Mouse (Mus musculus) thymus, postnatal 36 days (tissue): ENCODE results near the gene Has3.
"Not testable (repeated sequence)": the region's sequence is repeated elsewhere in the genome, so short reads cannot be mapped to it uniquely, and the experiment has no call there.

Experiments used
- DNase-seq, 2 experiments: peaks; one replicate each; pipeline ENCODE4 v3.0.0; 2022; ENCODE audit warnings: mixed read lengths in 2 of 2

Gene Has3

DNA sequence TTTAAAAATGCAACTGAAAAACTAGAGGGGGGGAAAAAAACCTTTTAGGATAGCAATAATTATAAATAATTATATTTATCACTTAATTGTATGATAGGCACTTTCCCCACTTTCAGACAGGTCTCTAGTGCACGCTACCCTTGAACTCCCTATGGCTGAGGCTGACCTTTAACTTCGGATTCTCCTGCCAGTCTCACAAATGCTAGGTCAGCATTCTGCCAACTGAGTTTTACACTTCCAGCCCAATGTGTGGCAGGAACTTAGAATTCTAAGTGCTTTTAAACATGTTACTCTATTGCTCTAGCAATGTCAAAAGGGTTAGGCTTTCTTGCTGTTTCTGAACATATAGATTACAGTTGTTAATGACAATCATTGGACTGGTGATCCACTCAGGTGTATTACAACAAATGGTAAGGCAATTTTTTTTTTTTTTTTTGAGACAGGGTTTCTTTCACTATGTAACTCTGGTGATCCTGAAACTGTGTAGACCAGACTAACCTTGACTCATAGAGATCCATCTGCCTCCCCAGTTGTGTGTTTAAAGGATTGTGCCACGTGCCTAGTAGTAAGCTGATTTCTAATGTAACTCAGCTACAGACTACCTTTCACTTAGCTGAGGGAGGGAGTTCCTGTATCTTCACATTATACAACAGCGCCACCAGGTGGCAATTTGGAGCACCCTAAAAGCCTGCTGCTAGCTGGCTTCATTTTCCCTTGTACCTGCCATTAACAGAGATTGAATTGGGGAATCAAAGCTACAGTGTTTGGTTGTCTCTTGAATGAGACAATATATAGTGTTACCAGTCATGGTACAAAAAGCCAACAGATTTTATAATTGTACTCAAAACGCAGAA, 17.5 kb downstream of the Has3 start:
- DNase-seq, result peak; percentile 62 to 66

DNA sequence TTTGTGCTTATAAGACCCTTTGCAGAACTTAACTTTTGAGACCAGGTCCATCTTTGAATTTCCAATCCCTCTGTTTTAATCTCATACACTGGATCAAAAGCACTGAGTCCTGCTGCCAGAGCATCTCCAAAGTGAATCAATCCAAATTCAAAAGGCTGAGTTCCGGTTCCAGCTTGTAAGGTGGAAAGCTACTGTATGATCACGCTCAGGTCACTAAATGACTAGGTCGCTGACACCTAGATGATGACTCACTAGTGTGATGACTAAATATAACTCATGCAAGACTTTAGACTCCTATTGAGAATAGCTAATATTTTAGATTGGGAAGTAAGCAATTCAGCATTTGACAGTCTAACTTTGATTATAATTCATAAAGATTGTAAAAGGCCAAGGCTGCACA, 18.8 kb downstream of the Has3 start:
- DNase-seq, result no peak

DNA sequence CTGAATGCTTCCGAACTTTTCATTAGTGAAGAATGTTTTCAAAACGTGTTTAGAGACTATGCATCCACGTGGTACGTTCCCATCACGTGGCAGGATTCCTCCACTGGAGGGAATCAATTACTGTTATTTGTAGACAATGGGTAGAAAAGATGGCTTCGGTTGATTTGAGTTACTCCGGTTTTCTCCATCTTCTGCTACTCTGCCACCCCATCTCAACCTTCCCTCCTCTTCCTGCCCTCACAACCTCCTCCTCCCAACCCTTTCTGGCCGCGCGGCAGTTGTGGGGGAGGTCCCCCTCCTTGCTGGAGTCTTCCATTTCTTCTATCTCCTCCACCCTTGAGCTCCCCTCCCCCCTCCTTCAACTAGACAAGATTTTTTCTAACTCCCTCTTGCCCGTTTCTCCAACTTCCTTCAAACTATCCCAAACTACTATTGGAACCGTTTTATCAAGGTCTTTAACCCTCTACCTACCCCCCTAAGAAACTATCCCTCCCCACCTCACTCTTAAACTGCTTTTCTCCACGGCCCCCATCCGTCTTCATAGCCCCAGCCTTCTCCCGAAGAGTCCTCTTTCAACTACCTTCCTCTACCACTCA, 22.3 kb downstream of the Has3 start:
- peak; percentile 45 to 70 for DNase-seq

DNA sequence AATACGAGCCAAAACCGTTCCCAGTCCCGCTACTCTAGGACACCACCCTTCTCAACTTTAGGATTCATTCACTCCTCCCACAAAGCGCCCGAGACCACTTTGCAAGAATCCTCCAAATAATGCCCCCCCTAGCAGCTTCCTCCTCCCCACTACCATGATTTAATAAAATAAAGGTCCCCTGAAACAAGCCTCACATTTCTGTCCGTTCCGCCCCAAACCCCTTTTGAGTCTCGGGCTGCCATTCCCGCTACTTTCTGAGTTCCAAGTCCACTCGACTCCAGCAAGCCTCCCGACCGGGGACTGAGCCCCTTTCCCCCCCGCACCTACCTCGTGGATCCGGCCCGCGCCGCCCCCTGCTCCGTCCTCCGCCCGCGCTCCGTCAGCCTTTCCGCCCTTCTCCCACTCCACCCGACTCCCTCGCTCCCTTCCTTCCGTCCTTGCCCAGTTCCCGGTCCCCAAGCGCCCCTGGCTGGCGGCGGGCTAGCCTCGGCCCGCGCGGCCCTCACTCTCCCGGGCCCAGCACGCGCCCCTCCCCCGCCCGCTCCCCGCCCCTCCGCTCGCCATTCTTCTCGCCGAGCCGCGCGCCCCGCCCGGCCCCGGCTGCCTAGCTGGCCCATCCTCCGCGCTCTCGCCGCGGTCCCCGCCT, 22.9 kb downstream of the Has3 start:
- DNase-seq, result peak in 1 of 2 experiments; percentile 22

DNA sequence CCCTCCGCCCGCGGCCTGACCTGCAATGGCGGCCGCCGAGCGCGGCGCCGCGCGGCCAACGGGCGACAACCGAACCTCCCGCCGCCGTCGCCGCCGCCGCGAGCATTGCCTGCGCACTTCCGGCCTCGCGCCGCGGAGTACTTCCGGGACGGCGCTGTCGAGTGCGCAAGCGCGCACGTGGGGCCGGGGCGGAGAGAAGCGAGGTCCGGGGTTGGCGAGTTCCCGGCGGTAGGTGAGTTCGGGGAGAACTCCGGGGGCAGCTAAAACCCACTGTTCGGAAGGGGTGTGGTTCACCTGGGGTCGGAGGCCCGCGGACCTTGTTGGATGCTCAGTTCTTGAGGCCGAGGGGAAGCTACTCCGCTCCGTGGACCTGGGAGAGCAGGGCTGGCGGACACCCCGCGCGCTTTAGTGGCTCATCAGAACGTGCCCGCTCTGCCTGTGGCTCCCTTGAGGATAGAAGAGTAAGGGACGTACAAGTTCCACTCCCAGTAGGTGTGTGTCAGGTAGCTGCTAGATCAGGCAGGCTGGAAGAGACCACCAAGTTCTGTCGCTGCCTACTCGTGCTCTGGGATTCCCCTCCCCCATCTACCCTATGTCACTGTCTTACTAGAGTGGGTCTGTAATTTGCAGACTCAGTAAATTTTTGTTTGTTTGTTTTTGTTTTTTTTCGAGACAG, 23.6 kb downstream of the Has3 start, which contains the start of gene Utp4:
Gene Utp4, plus strand, starts transcription at position 156 of the 676 bp plus-strand sequence.
- DNase-seq, result peak; percentile 86 to 89

DNA sequence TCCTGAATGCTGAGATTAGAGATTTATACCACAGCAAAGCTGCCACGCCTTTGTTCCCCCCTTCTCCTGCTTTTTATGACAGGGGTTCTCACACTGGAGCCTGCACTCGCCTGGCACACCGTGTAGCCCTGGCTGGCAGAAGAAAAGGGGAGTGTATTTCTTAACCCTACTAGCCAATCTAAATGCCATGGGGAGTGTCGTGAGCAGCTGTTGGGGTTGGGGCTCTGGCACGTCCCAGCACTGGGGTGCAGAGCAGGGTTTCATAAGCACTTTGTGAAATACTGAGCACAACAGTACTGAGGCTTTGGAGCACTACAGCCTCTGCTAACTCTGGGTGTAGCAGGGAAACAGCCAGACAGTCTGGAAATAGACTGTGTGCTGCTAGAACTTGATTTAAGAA, 29.4 kb downstream of the Has3 start:
- no peak for DNase-seq

DNA sequence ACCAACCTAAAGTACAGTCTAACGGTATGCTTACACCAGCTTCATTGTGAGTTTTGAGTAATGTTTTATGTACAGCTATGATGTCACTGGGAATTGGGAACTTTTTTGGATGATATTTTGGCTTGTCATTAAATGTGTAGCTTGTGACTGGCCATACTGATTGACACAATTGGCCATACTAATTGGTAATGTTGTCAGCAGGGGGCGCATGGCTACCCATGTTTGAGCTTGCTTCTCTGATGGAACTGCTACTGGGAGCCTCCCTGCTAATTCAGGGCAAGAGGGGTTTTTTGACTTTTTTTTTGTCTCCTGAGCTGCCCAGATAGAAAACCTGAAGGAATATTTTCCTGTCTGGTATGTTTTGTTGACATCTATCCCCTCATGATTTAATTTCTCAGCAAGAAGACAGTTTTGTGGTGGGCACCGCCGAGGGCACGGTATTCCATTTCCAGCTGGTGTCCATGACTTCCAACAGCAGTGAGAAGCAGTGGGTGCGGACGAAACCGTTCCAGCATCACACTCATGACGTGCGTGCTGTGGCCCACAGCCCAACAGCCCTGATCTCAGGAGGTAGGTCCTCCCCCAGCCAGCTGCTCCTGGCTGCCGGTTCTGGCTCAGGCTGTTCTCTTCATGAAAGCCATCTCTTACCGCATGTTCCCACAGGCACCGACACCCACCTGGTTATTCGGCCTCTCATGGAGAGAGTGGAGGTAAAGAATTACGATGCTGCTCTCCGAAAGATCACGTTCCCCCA, 35.9 kb downstream of the Has3 start:
- peak; percentile 21 to 35 for DNase-seq

DNA sequence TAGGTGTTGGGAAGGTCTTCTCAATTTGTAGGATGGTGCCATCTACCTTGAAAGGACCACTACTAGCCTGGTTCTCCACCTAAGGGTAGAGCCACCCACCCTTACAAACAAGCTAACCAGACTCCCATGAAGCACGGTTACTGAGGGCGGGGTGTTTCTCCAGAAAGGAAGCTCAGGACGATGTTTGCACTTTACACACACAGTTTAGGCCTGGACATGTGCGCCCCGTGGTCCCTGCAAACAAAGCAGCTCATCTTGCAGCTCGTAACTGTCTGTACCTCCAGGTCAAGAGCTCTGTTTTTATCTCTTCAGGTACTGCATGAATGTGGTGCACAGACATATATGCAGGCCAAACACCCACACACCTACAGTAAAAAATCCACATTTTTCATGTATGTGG, 36.6 kb downstream of the Has3 start:
- no peak for DNase-seq

GRCm38 (mm10) chr8:106907450-106907849, 37.4 kb downstream of the Has3 start:
- no peak for DNase-seq

DNA sequence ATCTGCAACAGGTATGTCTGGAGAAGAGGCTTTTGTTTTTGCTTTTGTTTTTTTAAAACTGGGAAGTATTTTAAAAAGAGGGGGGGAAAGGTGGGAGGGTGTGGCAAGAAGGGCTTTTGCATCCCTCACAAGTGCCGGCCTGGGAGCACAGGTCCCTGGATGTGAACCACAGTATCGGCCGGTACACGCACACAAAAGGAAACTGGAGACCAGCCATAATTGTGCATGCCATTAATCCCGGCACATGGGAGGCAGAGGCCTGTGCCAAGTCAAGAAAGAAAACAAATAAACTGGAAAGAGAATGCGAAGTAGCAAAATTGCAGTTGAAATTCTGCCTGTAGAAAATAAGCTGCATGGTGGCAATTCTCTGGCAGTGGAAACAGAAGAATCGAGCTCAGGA, 38.2 kb downstream of the Has3 start:
- no peak for DNase-seq

DNA sequence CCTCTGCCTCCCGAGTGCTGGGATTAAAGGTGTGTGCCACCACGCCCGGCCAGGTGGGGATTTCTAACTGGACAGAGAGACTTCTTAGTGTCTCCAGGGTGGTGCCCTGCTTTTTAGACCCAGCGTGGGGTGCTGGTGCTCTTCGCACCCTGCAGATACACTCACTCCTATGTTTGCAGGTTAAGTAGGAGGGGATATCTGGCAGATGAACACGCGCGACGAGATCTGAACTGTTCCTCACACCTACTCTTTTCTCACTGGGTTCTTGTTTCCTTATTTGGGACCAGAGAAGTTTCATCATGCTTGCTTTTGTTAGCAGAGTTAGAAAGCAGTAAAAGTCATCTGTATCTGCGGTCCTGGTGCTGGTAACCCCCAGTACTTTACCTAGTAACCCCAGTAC, 43.6 kb downstream of the Has3 start:
- no peak for DNase-seq

DNA sequence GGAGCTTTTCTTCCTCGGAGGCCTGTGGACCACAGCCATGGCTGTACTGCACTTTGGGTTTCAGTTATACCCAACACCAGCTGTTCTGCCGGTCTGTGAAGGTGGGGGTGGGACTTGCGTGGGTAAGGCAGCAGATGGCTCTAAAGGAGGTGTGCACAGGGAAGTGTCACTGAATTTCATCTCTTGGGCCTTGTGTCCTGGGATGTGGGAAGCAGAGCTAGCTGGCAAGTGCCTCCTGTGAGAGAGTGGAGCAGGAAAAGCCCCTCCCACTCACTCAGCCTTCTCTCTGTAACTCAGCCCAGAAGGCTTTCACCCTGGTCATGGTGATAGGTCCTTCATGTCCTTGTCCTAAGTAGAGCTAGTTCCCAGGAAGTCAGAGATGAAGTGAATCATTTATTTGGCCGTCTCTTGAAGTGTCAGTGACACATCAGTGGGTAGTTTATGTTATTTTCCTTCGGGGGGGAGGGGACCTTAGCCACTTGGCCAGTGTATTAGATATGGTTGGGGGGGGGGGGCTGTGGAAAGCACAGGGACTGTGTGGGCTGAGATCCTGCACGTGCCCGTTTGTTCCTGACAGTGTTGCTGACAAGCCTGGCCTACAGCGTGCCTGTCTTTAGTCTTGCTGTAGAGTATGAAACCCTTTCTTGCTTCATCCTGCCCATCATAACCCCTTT, 49.8 kb downstream of the Has3 start:
- no peak for DNase-seq

DNA sequence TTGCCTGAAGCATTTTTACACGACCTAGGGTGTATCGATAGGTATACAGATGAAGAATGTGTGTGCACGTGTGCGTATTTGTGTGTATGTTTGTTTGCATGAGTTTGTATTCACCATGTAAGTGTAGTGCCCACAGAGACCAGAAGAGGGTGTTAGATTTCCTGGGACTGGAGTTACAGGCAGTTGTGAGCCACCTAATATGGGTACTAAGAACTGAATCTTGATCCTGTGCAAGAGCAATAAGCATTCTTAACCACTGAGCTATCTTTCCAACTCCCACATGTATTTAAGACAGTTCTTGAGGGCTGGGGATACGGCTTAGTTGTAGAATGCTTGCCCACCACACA, 50.3 kb downstream of the Has3 start:
- no peak for DNase-seq

GRCm38 (mm10) chr8:106924057-106924456, 54.0 kb downstream of the Has3 start:
- no peak for DNase-seq

- DNase-seq, result no peak
These were observed 54.9 kb downstream of the Has3 start for GRCm38 (mm10) chr8:106924904-106925349.

GRCm38 (mm10) chr8:106925446-106925845, 55.4 kb downstream of the Has3 start:
- DNase-seq, result no peak

DNA sequence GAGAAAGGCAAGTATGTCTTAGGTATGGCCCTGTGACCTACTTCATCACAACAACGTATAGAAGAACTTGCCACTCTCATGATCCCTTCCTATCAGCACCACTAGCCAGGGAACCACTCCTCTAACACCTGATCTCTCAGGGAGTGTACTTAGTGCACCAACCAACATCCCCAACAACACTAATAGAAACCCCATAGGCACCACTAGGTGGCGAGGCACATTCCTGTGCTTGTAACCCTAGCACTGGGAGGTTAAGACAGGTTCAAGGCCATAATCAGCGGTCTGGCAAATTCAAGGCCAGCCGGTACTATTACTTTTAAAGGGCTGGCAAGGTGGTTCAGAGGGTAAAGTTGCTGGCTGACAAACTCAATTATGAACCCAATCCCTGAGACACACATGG, 57.2 kb downstream of the Has3 start:
- DNase-seq, result peak in 1 of 2 experiments; percentile 11

GRCm38 (mm10) chr8:106928182-106928581, 58.1 kb downstream of the Has3 start:
- DNase-seq, result not testable (repeated sequence)

DNA sequence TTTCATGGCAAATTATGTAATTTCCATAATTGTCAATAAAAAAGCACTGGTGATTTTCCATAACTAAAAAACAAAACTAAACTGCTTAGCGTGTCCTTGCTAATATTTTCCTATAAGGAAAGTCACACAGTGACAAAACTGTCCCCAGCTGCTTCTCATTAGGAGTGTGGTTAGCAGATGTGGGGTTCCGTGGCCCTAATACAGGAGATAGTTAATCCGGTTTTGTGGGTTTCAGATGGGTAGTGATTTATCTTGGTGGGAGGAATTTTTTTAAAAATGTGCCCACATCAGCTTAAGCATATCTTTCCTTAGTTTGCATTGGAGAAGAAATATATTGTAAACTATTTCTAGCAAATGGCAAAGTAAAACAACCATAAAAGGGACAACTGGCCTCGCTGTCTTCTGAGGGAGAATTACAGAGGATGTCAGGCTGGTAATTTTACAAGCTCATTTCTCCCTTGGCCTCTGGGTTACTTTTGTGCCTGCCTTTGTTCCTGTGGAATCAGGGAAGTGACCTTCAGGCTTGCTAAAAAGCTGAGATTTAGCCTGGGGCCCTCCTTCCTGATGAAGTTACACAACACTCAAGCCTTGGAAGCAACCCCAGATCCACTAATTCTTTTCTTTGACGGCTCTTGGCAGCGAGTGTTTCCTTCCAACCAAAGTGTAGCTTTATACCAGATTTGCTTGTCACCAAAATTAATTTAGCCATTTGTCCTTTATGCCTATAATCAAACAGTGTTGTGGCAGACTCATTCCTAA, 59.3 kb downstream of the Has3 start:
- DNase-seq, result no peak

DNA sequence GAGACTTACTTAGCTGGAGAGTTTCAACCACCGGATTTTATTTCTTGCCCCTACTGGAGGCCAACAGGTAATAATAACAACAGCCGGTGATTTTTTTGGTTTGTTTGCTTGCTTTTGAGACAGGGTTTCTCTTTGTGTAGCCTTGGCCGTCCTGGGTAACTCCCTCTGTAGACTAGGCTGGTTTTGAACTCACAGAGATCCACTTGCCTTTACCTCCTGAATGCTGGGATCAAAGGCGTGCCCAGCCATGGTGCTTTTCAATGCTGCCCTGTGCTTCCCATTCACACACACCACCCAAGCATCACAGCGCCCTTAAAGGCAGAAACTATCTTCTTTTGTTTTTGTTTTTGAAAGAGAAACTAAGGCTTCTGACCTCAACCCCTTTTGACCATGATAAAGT, 59.9 kb downstream of the Has3 start:
- DNase-seq, result no peak
